Mouse (Mus musculus) kidney, adult 2 months (tissue): ENCODE results near the gene Vezt. TPM values are rescaled to one million over a fixed set of nuclear protein-coding genes. Genes with fewer than 3 reads are reported as not detected.

ENCODE experiments used
- DNase-seq: peaks from one replicate; pipeline ENCODE4 v3.0.0; 2021
- H3K27ac ChIP-seq: fragments of 200-500 bp; 2 replicates; pipeline ENCODE4 v1.5.1; 2012; ENCODE audit warnings: low read depth, low read length, control low read depth, inconsistent platforms; ENCODE audit not compliant: insufficient read depth
- H3K27me3 ChIP-seq: fragments of 200-500 bp; replicated peaks from 2 replicates; pipeline ENCODE4 v1.6.1; 2012; ENCODE audit warnings: mild to moderate bottlenecking, moderate library complexity, low read length, inconsistent platforms; ENCODE audit not compliant: control insufficient read depth, insufficient read depth
- H3K36me3 ChIP-seq: fragments of 200-500 bp; 2 replicates; pipeline ENCODE4 v1.6.1; 2012; ENCODE audit warnings: mild to moderate bottlenecking, moderate library complexity, low read length, inconsistent platforms; ENCODE audit not compliant: control insufficient read depth, insufficient read depth
- H3K4me1 ChIP-seq: fragments of 200-500 bp; 2 replicates; pipeline ENCODE4 v1.6.1; 2011; ENCODE audit warnings: low read length; ENCODE audit not compliant: control insufficient read depth, insufficient read depth
- H3K4me3 ChIP-seq: fragments of 200-500 bp; 2 replicates; pipeline ENCODE4 v1.5.1; 2011; ENCODE audit warnings: mild to moderate bottlenecking, low read depth, low read length, control low read depth; ENCODE audit not compliant: insufficient read depth
- CTCF ChIP-seq: fragments of 200-500 bp; conservative IDR thresholded peaks from 2 replicates; pipeline ENCODE4 v1.5.1; 2011; ENCODE audit warnings: low read depth, mild to moderate bottlenecking, control low read depth, low read length, moderate library complexity, mixed read lengths; ENCODE audit not compliant: insufficient read depth, insufficient read length
- POLR2A ChIP-seq: fragments of 200-500 bp; IDR thresholded peaks from one replicate; pipeline ENCODE4 v1.6.1; 2011; ENCODE audit warnings: low read depth, low read length, control low read depth
- WGBS: fragments of 180-500 bp; shearing (Covaris S2); methylation state at CpG from one replicate; pipeline ENCODE4 v1.1.7; 2018; 5-methylcytosine and 5-hydroxymethylcytosine counted together
- polyA plus RNA-seq: library from polyadenylated mRNA; depleted of rRNA; stranded (reverse); fragments of >200 nt; gene quantifications from 2 replicates; pipeline ENCODE4 v1.2.3, GENCODE M21; 2012; rRNA removed

Vezt gene
- polyA plus RNA-seq, 1 experiment = 12.2 TPM

DNA sequence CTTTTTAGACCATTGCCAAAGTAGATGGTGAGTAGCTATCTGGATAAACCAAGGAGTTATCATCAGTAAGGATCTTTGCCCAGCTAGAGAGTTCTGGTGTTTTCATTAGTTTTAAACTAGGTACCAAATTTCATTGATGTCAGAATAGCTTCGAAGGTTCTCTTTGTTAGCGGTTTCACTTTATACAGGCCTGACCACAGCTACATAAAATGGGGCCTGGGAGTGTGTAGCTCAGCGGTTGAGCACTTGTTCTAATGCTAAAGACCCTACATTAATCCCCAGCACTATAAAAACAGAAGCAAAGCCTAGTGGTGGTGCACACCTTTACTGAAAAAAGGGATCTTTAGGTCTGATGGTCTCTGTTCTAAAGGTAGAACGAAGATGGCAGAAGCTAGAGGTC, 145.1 kb downstream of the Vezt start:
- H3K4me3 ChIP-seq = no peak overlapping the region
- TF ChIP-seq POLR2A (no peak), CTCF (no peak)
- H3K27me3 ChIP-seq = no peaks in the 10 kb centered on the region
- no peak for DNase-seq
- H3K27ac ChIP-seq = no peak overlapping the region
- peaks cover 2% of the 10 kb centered on the region for H3K36me3 ChIP-seq
- H3K4me1 ChIP-seq = peaks cover 3% of the 10 kb centered on the region; the same call in 1 of the 2 replicates
- 78% methylated on average over 4 of the region's 4 CpGs for WGBS

DNA sequence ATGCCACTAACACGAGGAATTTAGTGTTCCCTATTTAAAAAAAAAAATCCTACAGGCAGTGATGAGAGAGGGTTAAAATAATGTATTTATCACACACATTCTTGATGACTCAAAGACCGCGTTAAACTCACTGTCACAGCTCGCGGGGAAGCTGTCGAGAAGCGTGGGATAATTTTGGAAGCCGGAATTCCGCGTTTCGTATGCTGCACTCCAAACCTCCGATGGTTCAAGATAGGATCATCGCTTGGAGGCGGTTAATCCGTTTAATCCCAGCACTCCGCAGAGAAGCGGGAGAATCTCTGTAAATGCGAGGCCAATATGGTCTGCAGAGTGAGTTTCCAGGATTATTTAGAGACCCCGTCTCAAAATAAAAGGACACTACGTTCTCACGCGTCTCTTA, 145.6 kb downstream of the Vezt start:
- H3K27ac ChIP-seq = no peak overlapping the region
- peak; percentile 10 for DNase-seq
- WGBS = 3% methylated on average over 22 of the region's 22 CpGs

DNA sequence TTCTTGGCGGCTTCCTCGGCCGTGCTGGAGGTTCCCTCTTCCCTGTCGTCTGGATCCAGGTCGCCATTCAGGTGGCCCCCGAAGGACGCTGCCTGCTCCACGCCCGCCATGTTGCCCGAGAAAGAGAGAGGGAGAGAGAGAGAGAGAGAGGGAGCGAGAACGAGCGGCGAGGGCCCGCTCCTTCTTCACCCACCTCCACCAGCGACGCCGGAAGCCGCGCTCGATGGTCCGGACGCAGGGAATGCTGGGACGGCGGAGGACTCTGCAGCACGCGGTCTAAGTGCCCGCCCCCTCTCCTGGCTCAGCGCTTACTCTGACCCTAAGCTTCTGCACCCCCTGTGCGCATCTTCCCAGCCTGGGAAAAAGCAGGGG, 146.1 kb downstream of the Vezt start:
- H3K27me3 ChIP-seq = no peaks in the 10 kb centered on the region
- H3K4me3 ChIP-seq = peak overlapping the region; percentile 88
- 0% methylated on average over 30 of the region's 30 CpGs for WGBS
- peaks cover 3% of the 10 kb centered on the region; the same call in 1 of the 2 replicates for H3K4me1 ChIP-seq
- H3K36me3 ChIP-seq = peaks cover 2% of the 10 kb centered on the region
- TF ChIP-seq CTCF (no peak), POLR2A (peak; percentile 58)
- DNase-seq = peak; percentile 92
- peak overlapping the region; percentile 79 for H3K27ac ChIP-seq

More for the DNA sequence above, 145.6 kb downstream of the Vezt start:
- Histone ChIP-seq H3K27me3 (no peaks in the 10 kb centered on the region), H3K4me3 (peak overlapping the region; percentile 88), H3K4me1 (peaks cover 3% of the 10 kb centered on the region; the same call in 1 of the 2 replicates), H3K36me3 (peaks cover 2% of the 10 kb centered on the region)
- TF ChIP-seq POLR2A (no peak), CTCF (no peak)

Other genes starting within 250 kb of the Vezt start
- gene Usp44, start 204.3 kb downstream of the Vezt start, polyA plus RNA-seq = 0.03 TPM in 1 of 2 replicates, not detected in the other
- 35.9 and 47.3 TPM in 2 replicates for gene Metap2, start 138.7 kb downstream of the Vezt start, polyA plus RNA-seq
- gene Fgd6, start 184 bp upstream of the Vezt start, polyA plus RNA-seq = 2.3 TPM in 2 replicates
- 4.0 and 4.1 TPM in 2 replicates for gene Nr2c1, start 112.2 kb upstream of the Vezt start, polyA plus RNA-seq
- gene Ndufa12, start 162.9 kb upstream of the Vezt start, polyA plus RNA-seq = 223 and 328 TPM in 2 replicates